17 mouse cellular contexts compared by ENCODE assay signal in the genomic region with DNA sequence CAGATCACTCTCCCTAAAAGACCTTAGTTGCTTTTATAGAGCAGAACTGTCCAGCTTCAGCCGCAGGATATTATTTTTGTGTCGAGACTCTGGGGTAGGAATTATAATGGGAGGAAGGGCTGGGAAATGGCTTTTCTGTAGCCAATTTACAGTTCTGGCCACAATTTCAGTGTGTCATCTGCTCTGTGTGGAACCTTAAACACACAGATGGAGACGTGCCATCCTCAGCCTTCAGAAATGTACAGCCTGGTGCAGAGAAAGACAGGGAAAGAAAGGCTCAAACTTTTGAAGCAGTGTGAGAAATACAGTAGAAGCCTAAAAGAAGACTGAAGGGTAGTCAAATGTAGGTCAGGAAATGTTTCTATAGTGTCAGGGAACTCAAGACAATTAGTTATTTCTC.
A peak's percentile ranks its signal among the peaks of the same experiment; 100 is the strongest.
DNase-seq lines count a peak whose midpoint lies in the region; ATAC-seq lines count a peak whose summit lies in the region.
"Had no signal": no experiment of that assay in that cellular context is flagged by ENCODE, and none has a peak within 500 bp of the region (broad histone marks: within the 10 kb centered on the region; RNA-seq: fewer than 3 reads in every experiment).

No protein-coding gene starts in this region.

- intact Hi-C loops in left cerebral cortex, postnatal 14 days (cut with DNase I) = no loop called here

- peak; percentile 4 to 8 for DNase-seq in cerebellum, postnatal 10 days
- DNase-seq in cerebellum, adult 11-12 months = no peak
- DNase-seq in frontal cortex, postnatal 14 days (ENCODE audit: low spot score in 2 of 2) = no peak
- DNase-seq in left cerebral cortex, postnatal 14 days (ENCODE audit: low spot score in 2 of 2) = peak; percentile 25 to 30
- no peak for DNase-seq in left cerebral cortex, adult 8-10 months (ENCODE audit: low spot score in 2 of 2)
- DNase-seq in brain, adult 2 months (ENCODE audit: low read depth, low spot score) = peak; percentile 52
- DNase-seq: adrenal gland, adult 8-10 months; adrenal gland, postnatal 36 days; B cell, adult 2 months; cerebellum, adult 18-20 months; cerebellum, adult 9-11 months; gastrocnemius, postnatal 36 days; heart, adult 11 months; heart, postnatal 36 days had no signal

- peak; percentile 88 for ATAC-seq in frontal cortex, adult (ENCODE audit: low TSS enrichment)
- ATAC-seq: CD4-positive, CD25-positive, alpha-beta regulatory T cell, adult 4 months; hindbrain, postnatal 0 days had no signal

Comparison
In these comparisons a context has a peak if more than half of its experiments do, and no peak if none do; other contexts are left out.
1. DNase-seq: peak in cerebellum, postnatal 10 days (2 of 2), left cerebral cortex, postnatal 14 days (2 of 2) and brain, adult 2 months (single experiment); none in cerebellum, adult 11-12 months (single experiment), frontal cortex, postnatal 14 days (0 of 2) and left cerebral cortex, adult 8-10 months (0 of 2).